Mouse (Mus musculus): ENCODE measurements at regions not wholly inside any gene's neighbourhood (a gene's known extent, or its start where the extent isn't known, plus 50 kb on each side); places are given as distances from the start of the nearest gene placed in this dataset.

GRCm38 (mm10) chr7:129983601-129984120 lies 392.0 kb downstream of the Wdr11 start:
- peak; percentile 33 for DNase-seq (ENCODE audit: low read depth)

- peak; percentile 65 for DNase-seq (ENCODE audit: low read depth)
Measured at GRCm38 (mm10) chr7:129984367-129984766, 392.7 kb downstream of the Wdr11 start.

- DNase-seq (ENCODE audit: low read depth) = no peak
Measured at GRCm38 (mm10) chr7:129987119-129987665, 395.5 kb downstream of the Wdr11 start.

GRCm38 (mm10) chr7:129987713-129988112 lies 396.1 kb downstream of the Wdr11 start:
- no peak for DNase-seq (ENCODE audit: low read depth)

- DNase-seq (ENCODE audit: low read depth) = peak; percentile 55
Measured at GRCm38 (mm10) chr7:129993446-129994223, 402.0 kb downstream of the Wdr11 start.

GRCm38 (mm10) chr7:129995529-129995928 lies 403.9 kb downstream of the Wdr11 start:
- DNase-seq (ENCODE audit: low read depth) = no peak

GRCm38 (mm10) chr7:130001064-130001463 lies 409.4 kb downstream of the Wdr11 start:
- no peak for DNase-seq (ENCODE audit: low read depth)

- DNase-seq (ENCODE audit: low read depth) = no peak
Measured at GRCm38 (mm10) chr7:130002002-130002401, 410.3 kb downstream of the Wdr11 start.

GRCm38 (mm10) chr7:130005406-130005805 lies 413.7 kb downstream of the Wdr11 start:
- DNase-seq (ENCODE audit: low read depth) = no peak

GRCm38 (mm10) chr7:130007993-130008583 lies 416.4 kb downstream of the Wdr11 start:
- DNase-seq (ENCODE audit: low read depth) = no peak

- no peak for DNase-seq (ENCODE audit: low read depth)
Measured at GRCm38 (mm10) chr7:130008591-130009418, 417.1 kb downstream of the Wdr11 start.

GRCm38 (mm10) chr7:130012067-130012466 lies 420.4 kb downstream of the Wdr11 start:
- no peak for DNase-seq (ENCODE audit: low read depth)

GRCm38 (mm10) chr7:130013109-130013508 lies 421.4 kb downstream of the Wdr11 start:
- DNase-seq (ENCODE audit: low read depth) = no peak

- DNase-seq (ENCODE audit: low read depth) = no peak
Measured at GRCm38 (mm10) chr7:130014609-130015008, 422.9 kb downstream of the Wdr11 start.

- no peak for DNase-seq (ENCODE audit: low read depth)
Measured at GRCm38 (mm10) chr7:130015375-130016014, 423.8 kb downstream of the Wdr11 start.

- peak; percentile 41 for DNase-seq (ENCODE audit: low read depth)
Measured at GRCm38 (mm10) chr7:130016015-130016874, 424.6 kb downstream of the Wdr11 start.

- no peak for DNase-seq (ENCODE audit: low read depth)
Measured at GRCm38 (mm10) chr7:130018891-130019290, 427.2 kb downstream of the Wdr11 start.

- peak; percentile 71 for DNase-seq (ENCODE audit: low read depth)
Measured at GRCm38 (mm10) chr7:130028945-130029344, 437.3 kb downstream of the Wdr11 start.

GRCm38 (mm10) chr7:130030711-130031110 lies 439.0 kb downstream of the Wdr11 start:
- no peak for DNase-seq (ENCODE audit: low read depth)

- DNase-seq (ENCODE audit: low read depth) = no peak
Measured at GRCm38 (mm10) chr7:130036235-130036634, 444.6 kb downstream of the Wdr11 start.
